Mouse (Mus musculus) heart, postnatal 4 days (tissue): ENCODE data around the gene Adprhl1. TPM values are rescaled to one million over a fixed set of nuclear protein-coding genes. Genes with fewer than 3 reads are reported as not detected.

Experiments used
- DNase-seq: peaks from one replicate; pipeline ENCODE4 v3.0.0; 2021
- microRNA-seq, 2 experiments: library from miRNA; unstranded; fragments of <30 nt; microRNA quantifications; one replicate each; pipeline ENCODE4 v1.2.0; 2021 to 2022
- total RNA-seq, 2 experiments: library from RNA; stranded (reverse); gene quantifications; 2 replicates each; pipeline ENCODE4 v1.2.3; 2021

Adprhl1 gene
- total RNA-seq, 2 experiments from 2014 or later, result 376 to 389 TPM

DNA sequence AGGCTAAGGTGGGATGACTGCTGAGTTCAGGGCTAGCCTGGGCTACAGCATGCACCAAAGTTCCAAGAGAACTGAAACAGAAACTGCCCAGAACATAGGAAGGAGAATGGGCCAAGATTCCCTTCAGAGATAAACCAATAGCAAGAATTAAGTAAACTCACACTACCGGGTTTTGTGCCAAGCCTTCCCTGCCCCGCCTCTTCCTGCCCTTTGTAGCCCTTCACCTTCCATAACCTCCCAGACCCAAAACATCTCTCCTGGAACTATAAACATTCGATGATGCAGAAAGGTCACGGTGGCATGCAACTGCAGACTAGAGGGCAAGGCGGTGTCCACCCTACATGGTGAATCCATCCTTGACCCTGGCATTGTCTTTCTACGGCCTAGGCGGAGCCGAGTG, 63.7 kb downstream of the Adprhl1 start:
- no peak for DNase-seq

DNA sequence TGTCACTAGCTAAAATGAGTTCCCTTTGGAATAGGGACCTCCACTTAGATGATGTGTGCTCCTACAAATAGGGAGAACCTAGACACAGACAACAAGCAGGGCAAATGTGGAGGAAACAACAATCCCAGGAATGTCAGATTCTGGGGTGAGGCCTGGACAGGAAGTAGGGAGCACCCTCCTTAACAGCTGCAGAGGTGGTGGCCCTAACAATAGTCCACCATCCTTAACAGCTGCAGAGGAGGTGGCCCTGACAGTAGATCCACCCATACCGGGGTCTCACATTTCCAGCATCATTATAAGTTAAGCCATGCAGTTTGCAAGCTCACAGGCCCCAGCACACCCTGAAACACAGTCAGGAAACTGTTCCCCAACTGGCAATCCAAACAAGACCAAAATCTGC, 65.1 kb downstream of the Adprhl1 start:
- no peak for DNase-seq

DNA sequence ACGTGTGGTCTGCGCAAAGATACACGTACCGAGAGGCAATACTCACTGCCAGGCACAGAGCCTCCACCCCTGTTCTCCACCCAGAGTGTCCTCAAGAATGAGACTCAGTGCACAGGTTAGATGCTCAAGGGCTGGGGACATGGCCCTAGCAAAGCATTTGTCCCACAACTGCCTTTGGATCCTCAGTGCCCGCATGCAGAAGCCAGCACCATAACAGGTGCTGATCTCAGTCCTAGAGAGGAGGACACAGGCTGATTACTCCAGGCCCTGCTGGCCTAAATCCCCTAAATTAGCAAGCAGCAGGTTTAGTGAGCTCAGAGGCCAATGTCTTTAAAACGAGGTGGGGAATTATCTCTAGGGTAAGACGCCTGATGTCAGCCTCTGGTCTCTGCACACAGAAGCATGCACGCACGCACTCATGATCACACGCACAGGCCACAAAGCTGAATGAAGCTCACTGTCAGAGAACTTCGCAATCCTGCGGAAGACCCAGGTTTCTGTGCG, 65.9 kb downstream of the Adprhl1 start:
- no peak for DNase-seq

DNA sequence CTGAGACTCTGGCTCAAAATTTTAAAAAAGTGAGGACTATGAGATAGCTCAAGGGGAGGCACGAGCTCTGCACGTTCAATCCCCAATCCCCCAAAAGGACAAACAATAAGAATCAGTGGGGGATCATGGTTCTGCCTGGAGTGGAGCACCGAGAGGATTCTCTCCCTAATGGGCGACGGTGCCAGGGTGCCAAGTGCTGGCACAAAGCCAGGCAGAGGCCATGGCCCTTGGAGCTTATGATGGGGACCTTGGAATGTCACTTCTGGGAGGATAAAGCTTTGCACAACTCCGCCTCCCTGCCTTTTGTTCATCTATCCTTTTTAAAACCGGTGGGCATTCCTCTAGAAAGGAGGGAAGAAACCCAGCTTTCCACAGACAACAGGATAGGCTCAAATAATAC, 66.3 kb downstream of the Adprhl1 start:
- no peak for DNase-seq

DNA sequence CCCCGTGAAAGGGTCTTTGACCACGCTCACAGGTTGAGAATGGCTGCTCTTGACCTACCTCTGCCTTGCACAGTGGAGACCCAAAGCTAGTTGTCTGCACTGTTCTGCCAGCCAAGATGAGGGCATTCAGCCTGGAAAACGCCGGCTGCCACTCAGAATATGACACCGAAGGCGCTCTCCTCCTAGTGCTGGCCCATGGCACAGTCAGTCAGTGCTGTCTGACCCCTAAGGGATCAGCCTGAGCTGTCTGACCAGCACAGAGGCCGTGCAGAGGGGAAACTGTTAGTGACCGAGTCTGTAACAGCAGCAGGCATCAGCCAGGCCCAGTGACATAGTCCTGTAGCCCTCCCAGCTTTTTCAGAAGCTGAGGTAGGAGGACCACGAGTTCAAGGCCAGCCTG, 66.7 kb downstream of the Adprhl1 start:
- no peak for DNase-seq

DNA sequence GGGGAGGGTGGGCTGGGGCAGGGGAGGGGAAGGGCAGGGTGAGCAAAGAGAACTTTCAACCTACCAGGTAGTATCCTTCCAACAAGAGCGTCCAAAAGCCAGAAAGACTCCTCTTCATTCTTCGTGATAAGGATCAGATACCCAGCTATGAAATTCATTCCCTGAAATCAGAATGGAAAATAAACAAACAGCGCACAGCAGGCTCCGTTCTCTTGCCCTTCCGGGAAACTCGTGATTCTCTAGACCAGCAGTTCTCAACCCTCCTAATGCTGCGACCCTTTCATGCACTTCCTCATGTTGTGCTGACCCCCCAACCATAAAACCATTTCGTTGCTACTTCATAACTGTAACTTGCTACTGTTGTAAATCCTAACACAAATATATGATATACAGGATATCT, 67.1 kb downstream of the Adprhl1 start:
- no peak for DNase-seq

DNA sequence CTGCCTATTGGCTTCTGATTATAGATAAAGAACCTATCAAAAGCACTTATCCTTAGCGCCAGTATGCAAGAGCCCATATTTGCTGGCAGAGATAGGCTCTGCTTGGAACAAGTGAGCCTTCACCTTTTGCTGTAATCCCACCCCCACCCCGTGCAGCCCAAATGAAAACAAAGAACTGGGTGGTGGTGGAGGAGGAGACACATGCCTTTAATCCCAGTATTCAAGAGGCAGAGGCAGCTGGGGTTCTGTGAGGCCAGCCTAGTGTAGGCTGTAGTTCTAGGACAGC, 72.3 kb downstream of the Adprhl1 start:
- DNase-seq, result no peak

DNA sequence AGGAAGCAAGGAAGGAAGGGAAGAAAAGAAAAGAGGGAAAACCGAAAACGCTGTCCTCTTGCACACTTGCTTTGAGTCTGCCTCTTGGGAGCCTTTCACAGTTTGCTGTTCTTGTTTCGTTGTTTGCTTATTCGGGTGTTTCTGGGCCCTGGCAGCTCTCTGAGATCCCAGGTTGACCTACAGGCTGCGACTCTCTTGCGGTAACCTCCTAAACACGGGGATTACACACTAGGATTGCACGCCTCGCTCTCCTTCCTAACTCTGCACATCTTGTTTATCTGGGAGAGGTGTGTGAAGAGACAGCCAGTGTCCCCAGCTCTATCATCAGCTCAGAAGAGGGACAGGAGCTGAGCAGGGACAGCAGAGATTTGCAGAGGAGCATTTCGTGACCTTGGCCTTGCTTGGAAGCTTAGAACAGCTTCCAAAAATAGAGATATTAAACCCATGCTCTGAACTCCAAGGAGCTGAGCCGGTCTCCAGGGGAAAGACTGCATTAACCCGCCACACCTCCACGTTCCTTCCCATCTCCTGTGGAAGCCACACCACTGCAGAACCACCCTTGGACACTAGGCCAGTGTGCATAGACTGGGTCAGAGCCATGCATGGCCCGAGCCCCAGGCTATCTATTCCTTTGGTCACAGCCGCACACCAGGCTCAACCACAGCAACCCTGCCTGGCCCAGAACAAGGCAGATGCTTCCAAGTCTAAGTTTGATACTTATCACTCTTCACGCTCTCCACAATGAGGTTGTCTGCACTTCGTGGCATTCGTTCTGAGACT, 72.9 kb downstream of the Adprhl1 start:
- no peak for DNase-seq

DNA sequence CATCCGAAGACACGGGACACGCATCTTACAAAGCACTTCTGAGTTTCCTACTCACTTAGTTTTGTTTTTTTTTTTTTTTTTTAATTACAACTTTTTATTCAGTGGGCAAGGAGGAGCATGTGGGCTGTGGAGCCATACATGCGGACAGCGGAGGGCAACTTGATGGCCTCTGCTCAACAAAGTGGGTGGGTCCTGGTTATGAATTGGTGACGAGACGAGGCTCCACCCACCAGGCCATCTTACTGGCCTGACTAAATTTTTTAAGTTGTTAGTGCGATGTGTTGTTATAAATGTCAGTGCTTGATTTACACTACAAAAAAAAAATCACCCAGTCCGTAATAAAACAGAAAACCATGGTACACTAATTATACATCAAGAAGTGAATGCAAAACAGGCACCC, 73.6 kb downstream of the Adprhl1 start:
- no peak for DNase-seq

DNA sequence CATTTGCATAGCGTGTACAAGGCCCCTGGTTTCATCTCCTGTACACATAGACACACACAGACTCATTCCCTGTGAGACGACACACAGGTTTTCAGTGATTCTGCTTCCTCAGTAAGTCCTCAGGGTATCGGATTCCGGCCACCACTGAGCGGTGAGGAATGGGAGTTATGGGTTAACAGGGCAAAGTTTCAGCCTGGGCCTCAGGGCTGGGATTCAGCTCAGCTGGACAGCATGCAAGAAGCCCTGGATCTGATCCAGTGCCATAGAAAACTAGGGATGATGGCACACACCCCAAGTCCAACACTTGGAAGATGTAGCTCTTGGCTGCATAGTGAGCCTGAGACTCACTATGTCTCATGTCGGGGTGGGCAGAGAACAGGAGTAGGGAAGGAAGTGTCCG, 74.0 kb downstream of the Adprhl1 start:
- no peak for DNase-seq

DNA sequence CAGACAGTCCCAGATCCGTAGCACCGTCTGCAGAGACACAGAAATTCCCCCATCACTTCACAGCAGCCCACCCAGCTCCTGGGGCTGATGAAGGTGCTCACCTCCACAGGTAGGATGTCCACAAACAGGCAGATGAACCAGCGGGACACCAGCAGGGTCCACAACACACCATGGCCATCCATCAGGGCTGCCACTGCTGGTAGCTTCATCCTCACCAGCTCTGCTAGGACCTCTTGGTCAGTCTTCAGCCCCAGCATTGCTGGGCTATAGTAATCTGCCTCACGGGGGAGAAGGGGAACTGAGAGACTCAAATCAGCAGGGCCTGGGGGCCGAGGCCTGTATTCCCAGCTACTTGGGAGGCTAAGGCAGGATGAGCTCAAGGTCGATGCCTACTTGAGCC, 74.5 kb downstream of the Adprhl1 start:
- no peak for DNase-seq

DNA sequence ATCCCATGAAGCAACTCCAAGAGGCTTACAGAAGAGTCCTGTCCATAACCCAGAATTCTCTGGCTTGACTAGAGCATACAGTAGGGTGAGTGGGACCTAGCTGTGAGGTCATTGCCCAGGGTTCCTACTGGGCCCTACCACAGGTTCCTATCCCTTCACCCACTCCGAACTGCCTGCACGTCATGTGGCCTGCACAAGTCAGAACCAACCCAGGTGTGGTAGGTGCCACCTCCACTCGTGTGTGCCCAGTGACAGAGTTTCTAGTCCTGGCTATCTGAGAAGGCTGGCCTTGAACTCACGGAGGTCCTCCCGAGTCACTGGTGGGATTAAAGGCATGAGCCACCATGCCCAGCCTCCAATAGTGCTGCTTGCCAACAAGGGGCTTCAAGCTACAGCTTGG, 75.8 kb downstream of the Adprhl1 start:
- DNase-seq, result no peak

DNA sequence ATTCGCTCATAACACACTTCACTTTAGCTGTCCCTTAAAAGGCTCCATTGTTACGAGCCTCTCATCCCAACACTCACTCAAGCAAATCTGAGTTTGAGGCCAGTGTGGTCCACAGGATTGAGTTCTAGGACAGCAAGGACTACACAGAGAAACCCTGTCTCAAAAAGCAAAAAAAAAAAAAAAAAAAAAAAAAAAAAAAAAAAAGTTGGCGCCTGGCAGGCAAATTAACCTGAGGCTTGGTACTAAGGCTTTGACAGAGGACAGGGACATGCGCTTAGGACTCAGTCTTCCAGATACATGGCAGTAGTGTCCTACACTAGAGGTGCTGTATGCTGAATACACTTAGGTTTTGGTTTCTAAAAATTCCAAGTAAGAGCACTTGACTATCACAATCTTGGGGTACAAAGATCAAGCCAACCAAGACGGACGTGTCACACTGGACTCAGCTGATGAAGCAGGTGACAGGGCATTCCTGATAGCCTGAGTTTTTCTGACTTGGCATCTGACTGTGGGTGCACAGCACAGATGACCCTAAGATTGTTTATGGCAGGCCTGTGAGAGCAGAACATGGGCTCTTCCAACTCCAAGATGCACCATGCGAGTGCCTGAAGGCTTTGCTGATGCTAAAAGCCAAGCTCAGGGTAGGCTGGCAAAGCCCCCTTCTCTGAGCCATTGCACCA, 76.6 kb downstream of the Adprhl1 start:
- DNase-seq, result no peak

DNA sequence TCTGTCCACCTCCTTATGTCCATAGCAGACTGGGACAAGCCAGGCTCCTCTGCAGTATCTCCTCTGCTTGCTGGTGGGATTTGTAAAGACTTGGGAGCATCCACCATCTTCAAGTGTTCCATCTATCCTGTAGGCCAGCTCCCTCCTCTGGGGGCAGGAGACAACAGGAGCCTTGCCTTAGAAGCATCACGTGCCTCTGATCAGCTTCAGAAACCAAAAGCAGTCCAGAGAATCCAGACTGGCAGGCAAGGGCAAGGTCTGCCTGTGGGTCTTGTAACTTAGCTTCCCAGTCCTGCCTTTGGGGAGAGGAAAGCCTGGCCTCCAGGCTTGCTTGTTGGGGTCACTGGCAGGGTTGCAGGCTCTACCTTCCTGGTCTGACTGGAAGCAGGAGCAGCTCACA, 78.3 kb downstream of the Adprhl1 start:
- no peak for DNase-seq

DNA sequence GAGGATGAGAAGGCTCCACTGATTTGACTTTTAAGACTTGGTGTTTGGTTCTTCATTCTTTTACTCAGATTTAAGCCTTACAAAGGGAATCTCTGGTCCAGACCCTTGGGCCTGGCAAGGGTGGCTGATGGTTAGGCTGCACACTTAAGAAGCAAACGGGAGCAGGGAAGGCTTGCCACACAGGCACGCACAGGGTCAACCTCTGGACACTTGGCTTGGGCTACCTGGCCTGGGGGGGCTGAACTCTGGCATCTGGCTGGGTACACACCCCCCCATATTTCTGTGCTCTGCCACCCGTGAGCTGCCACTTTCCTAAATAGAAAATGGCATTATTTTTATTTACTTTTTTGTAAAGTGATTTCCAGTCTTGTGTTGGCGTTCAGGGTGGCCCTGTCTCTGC, 79.2 kb downstream of the Adprhl1 start:
- no peak for DNase-seq

DNA sequence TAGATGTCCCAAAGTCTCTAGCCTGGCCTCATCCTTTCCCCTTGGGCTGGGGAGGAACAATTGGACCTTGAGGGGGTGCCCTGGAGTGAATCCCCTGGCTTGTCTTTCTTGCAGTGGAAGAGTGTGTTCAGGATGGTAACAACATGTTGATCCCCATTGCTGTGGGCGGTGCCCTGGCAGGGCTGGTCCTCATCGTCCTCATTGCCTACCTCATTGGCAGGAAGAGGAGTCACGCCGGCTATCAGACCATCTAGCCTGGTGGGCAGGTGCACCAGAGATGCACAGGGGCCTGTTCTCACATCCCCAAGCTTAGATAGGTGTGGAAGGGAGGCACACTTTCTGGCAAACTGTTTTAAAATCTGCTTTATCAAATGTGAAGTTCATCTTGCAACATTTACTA, 79.7 kb downstream of the Adprhl1 start:
- no peak for DNase-seq

Small RNA genes within 50 kb of the gene (microRNA-seq; reads per million reads assigned to microRNA genes)
- 18.0 to 30.9 reads per million in 2 experiments for gene Mir1968

Other genes with a start within 250 kb of the Adprhl1 start
- not detected for gene F7, start 228.1 kb downstream of the Adprhl1 start, total RNA-seq
- under 1 TPM; 0.41 to 0.45 TPM for gene F10, start 216.9 kb downstream of the Adprhl1 start, total RNA-seq
- gene Proz, start 193.2 kb downstream of the Adprhl1 start, total RNA-seq, result not detected
- 10 to 100 TPM; 14.0 TPM for gene Pcid2, start 148.7 kb downstream of the Adprhl1 start, total RNA-seq
- 10 to 100 TPM; 76.7 to 80.0 TPM for gene Cul4a, start 148.5 kb downstream of the Adprhl1 start, total RNA-seq
- gene Lamp1, start 95.0 kb downstream of the Adprhl1 start, total RNA-seq, result 100 to 1,000 TPM; 282 to 294 TPM
- gene Grtp1, start 53.5 kb downstream of the Adprhl1 start, total RNA-seq, result 1 to 10 TPM; 6.1 TPM
- 10 to 100 TPM; 27.8 to 29.5 TPM for gene Dcun1d2, start 34.0 kb upstream of the Adprhl1 start, total RNA-seq
- gene Tmco3, start 34.0 kb upstream of the Adprhl1 start, total RNA-seq, result 10 to 100 TPM; 21.7 to 21.9 TPM
- gene Tfdp1, start 84.6 kb upstream of the Adprhl1 start, total RNA-seq, result 10 to 100 TPM; 74.4 to 82.5 TPM
- gene Atp4b, start 142.7 kb upstream of the Adprhl1 start, total RNA-seq, result not detected
- gene Grk1, start 150.9 kb upstream of the Adprhl1 start, total RNA-seq, result under 1 TPM; 0.05 to 0.12 TPM
- 1 to 10 TPM; 9.2 to 9.3 TPM for gene Tmem255b, start 181.0 kb upstream of the Adprhl1 start, total RNA-seq
- gene Gas6, start 240.3 kb upstream of the Adprhl1 start, total RNA-seq, result 100 to 1,000 TPM; 148 to 153 TPM